11 mouse cellular contexts compared by ENCODE assay signal in the genomic region with DNA sequence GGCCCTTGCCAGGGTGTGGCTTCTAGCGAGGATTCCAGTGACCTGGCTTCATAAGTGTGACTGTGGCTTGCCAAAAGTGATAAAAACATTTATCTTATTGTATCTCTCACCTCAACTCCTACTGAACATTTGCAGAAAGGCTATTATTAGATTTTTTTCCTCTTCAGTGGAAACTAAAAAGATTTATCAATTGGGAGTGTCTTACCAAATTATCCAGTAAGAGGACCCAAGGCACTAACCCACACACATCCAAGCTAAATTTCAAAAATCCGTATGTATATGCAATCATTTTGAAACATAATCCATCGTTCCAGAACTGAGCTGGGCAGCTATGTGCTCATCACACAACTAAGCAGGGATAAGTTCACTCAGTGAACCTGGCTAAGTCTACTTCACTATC.
DNase-seq lines count a peak whose midpoint lies in the region.
"Had no signal": no experiment of that assay in that cellular context is flagged by ENCODE, and none has a peak within 500 bp of the region (broad histone marks: within the 10 kb centered on the region; RNA-seq: fewer than 3 reads in every experiment).

No protein-coding gene starts in this region.

- DNase-seq in fat pad, adult 2 months (ENCODE audit: extremely low read depth, low read depth, low spot score), result peak; percentile 75
- peak; percentile 71 for DNase-seq in gonadal fat pad, adult 2 months (ENCODE audit: low read depth)
- no peak for DNase-seq in urinary bladder, adult 18-20 months (ENCODE audit: low spot score in 2 of 2)
- DNase-seq in adrenal gland, adult 2 months, result no peak
- DNase-seq: adrenal gland, adult 8-10 months; adrenal gland, postnatal 25 days; adrenal gland, postnatal 36 days; B cell, adult 2 months; cerebellum, adult 11 months; cerebellum, adult 11-12 months; cerebellum, adult 18-20 months had no signal

Comparison
In these comparisons a context has a peak if more than half of its experiments do, and no peak if none do; other contexts are left out.
1. DNase-seq: peak in fat pad, adult 2 months (single experiment) and gonadal fat pad, adult 2 months (single experiment); none in urinary bladder, adult 18-20 months (0 of 2) and adrenal gland, adult 2 months (single experiment).